Mouse (Mus musculus): ENCODE data around the gene Lrrfip1.
A peak's percentile ranks its signal among the peaks of the same experiment; 100 is the strongest.

The Lrrfip1 gene

GRCm38 (mm10) chr1:91086325-91086724, 87.8 kb downstream of the Lrrfip1 start:
- no peak for DNase-seq (ENCODE audit: low spot score)

- no peak for DNase-seq (ENCODE audit: low spot score)
Observed at GRCm38 (mm10) chr1:91086748-91087147, 88.2 kb downstream of the Lrrfip1 start.

GRCm38 (mm10) chr1:91088027-91088426, 89.5 kb downstream of the Lrrfip1 start:
- no peak for DNase-seq (ENCODE audit: low spot score)

- no peak for DNase-seq (ENCODE audit: low spot score)
Observed at GRCm38 (mm10) chr1:91088941-91089340, 90.4 kb downstream of the Lrrfip1 start.

GRCm38 (mm10) chr1:91090456-91090855, 91.9 kb downstream of the Lrrfip1 start:
- DNase-seq (ENCODE audit: low spot score): no peak

GRCm38 (mm10) chr1:91092451-91092850, 93.9 kb downstream of the Lrrfip1 start:
- no peak for DNase-seq (ENCODE audit: low spot score)

- no peak for DNase-seq (ENCODE audit: low spot score)
Observed at GRCm38 (mm10) chr1:91093296-91093695, 94.8 kb downstream of the Lrrfip1 start.

GRCm38 (mm10) chr1:91094001-91094400, 95.5 kb downstream of the Lrrfip1 start:
- no peak for DNase-seq (ENCODE audit: low spot score)

- no peak for DNase-seq (ENCODE audit: low spot score)
Observed at GRCm38 (mm10) chr1:91095258-91095657, 96.7 kb downstream of the Lrrfip1 start.

- DNase-seq (ENCODE audit: low spot score): no peak
Observed at GRCm38 (mm10) chr1:91095853-91096252, 97.3 kb downstream of the Lrrfip1 start.

GRCm38 (mm10) chr1:91096490-91096889, 98.0 kb downstream of the Lrrfip1 start:
- DNase-seq (ENCODE audit: low spot score): no peak

GRCm38 (mm10) chr1:91097283-91097834, 98.8 kb downstream of the Lrrfip1 start:
- no peak for DNase-seq (ENCODE audit: low spot score)

GRCm38 (mm10) chr1:91098887-91099286, 100.3 kb downstream of the Lrrfip1 start:
- DNase-seq (ENCODE audit: low spot score): peak; percentile 42

- no peak for DNase-seq (ENCODE audit: low spot score)
Observed at GRCm38 (mm10) chr1:91101709-91102440, 103.3 kb downstream of the Lrrfip1 start.

GRCm38 (mm10) chr1:91103366-91103983, 104.9 kb downstream of the Lrrfip1 start:
- no peak for DNase-seq (ENCODE audit: low spot score)

GRCm38 (mm10) chr1:91107548-91107947, 109.0 kb downstream of the Lrrfip1 start:
- DNase-seq (ENCODE audit: low spot score): no peak

- DNase-seq (ENCODE audit: low spot score): no peak
Observed at GRCm38 (mm10) chr1:91109302-91109701, 110.8 kb downstream of the Lrrfip1 start.

GRCm38 (mm10) chr1:91112171-91112570, 113.6 kb downstream of the Lrrfip1 start:
- no peak for DNase-seq (ENCODE audit: low spot score)

GRCm38 (mm10) chr1:91112606-91113005, 114.1 kb downstream of the Lrrfip1 start:
- DNase-seq (ENCODE audit: low spot score): no peak

GRCm38 (mm10) chr1:91122121-91122520, 123.6 kb downstream of the Lrrfip1 start:
- DNase-seq (ENCODE audit: low spot score): no peak

GRCm38 (mm10) chr1:91123004-91123403, 124.5 kb downstream of the Lrrfip1 start:
- DNase-seq (ENCODE audit: low spot score): no peak

GRCm38 (mm10) chr1:91123466-91123865, 124.9 kb downstream of the Lrrfip1 start:
- DNase-seq (ENCODE audit: low spot score): no peak

GRCm38 (mm10) chr1:91128849-91129248, 130.3 kb downstream of the Lrrfip1 start:
- no peak for DNase-seq (ENCODE audit: low spot score)
